Mouse (Mus musculus): ENCODE measurements at regions not wholly inside any gene's neighbourhood (a gene's known extent, or its start where the extent isn't known, plus 50 kb on each side); places are given as distances from the start of the nearest gene placed in this dataset.

DNA sequence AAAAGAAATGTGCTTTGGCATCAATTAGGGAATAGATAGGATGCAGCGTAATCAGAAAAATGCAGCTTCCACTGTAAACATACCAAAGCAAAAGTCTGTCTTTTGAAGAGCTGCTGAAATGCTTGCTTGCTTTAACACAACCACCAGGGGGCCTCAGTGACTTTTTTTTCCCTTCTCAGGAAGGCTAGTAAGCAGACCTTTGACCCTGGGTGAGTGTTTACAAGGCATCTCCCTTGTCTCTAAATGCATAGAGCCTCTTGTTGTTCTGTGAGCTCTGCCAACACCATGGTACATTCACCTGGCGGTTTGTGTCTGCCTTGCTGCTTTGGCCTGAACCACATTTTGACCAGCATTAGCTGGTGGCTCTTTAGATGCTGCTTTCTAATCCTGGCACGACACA lies 191.9 kb upstream of the C9orf72 start:
- WGBS, result 46% methylated on average over 3 of the region's 3 CpGs
- H3K4me2 ChIP-seq, result no peak overlapping the region
- no peak for ATAC-seq (ENCODE audit: extremely low read depth, insufficient number of reproducible peaks, low FRiP score, low TSS enrichment)

GRCm38 (mm10) chr4:35413488-35413887 lies 187.5 kb upstream of the C9orf72 start:
- no peak overlapping the region for H3K27ac ChIP-seq (replicated peaks)
- no peak overlapping the region for H3K4me2 ChIP-seq
- H3K27me3 ChIP-seq (replicated peaks), result no peaks in the 10 kb centered on the region
- H3K4me3 ChIP-seq, result no peak overlapping the region
- no peak for ATAC-seq (ENCODE audit: extremely low read depth, insufficient number of reproducible peaks, low FRiP score, low TSS enrichment)
- H3K9ac ChIP-seq, result no peak overlapping the region
- no peaks in the 10 kb centered on the region for H3K4me1 ChIP-seq
- WGBS, result 79% methylated on average over 3 of the region's 3 CpGs
- no peaks in the 10 kb centered on the region for H3K36me3 ChIP-seq
- no peaks in the 10 kb centered on the region for H3K9me3 ChIP-seq

More for the DNA sequence above, 191.9 kb upstream of the C9orf72 start:
- no peak overlapping the region for H3K27ac ChIP-seq (replicated peaks)
- H3K9ac ChIP-seq, result no peak overlapping the region
- no peaks in the 10 kb centered on the region for H3K9me3 ChIP-seq
- H3K27me3 ChIP-seq (replicated peaks), result no peaks in the 10 kb centered on the region
- no peak overlapping the region for H3K4me3 ChIP-seq
- no peaks in the 10 kb centered on the region for H3K36me3 ChIP-seq
- no peaks in the 10 kb centered on the region for H3K4me1 ChIP-seq

DNA sequence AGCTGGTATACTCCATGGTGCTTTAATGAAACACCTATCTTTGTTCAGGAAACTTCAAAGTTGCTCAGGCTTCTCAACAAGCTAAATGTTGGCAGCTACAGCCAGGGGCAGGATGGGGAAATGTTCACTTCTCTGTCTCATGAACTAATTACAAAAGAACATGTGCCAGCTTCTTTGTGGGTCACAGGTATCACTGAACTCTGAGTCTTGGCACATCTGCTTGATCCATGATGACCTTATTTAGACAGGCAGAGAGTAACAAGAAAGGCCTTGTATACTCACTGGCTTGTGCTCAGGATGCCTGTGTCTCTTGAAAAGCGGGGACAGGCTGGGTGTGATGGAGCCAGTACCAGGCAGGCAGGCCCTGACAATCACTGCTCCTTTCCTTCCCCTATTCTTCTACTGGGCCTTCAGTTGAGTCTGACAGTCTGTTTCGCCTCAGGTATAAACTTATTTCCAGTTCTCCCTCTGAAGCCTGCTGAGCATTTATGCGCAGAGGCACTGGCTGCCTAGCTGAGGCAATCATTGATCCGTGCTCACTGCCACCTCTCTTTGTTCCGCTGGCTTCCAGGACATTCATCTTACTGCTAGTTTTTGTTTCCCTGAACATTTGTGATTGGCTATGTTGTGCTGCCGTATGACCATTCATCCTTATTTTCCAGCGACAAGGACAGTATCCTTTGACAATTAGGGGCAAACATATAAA lies 179.5 kb upstream of the C9orf72 start:
- no peak overlapping the region for H3K9ac ChIP-seq
- no peaks in the 10 kb centered on the region for H3K36me3 ChIP-seq
- H3K4me3 ChIP-seq, result no peak overlapping the region
- H3K4me2 ChIP-seq, result no peak overlapping the region
- ATAC-seq (ENCODE audit: extremely low read depth, insufficient number of reproducible peaks, low FRiP score, low TSS enrichment), result no peak
- H3K9me3 ChIP-seq, result no peaks in the 10 kb centered on the region
- 79% methylated on average over 7 of the region's 7 CpGs for WGBS
- no peak overlapping the region for H3K27ac ChIP-seq (replicated peaks)
- no peaks in the 10 kb centered on the region for H3K4me1 ChIP-seq
- no peaks in the 10 kb centered on the region for H3K27me3 ChIP-seq (replicated peaks)

DNA sequence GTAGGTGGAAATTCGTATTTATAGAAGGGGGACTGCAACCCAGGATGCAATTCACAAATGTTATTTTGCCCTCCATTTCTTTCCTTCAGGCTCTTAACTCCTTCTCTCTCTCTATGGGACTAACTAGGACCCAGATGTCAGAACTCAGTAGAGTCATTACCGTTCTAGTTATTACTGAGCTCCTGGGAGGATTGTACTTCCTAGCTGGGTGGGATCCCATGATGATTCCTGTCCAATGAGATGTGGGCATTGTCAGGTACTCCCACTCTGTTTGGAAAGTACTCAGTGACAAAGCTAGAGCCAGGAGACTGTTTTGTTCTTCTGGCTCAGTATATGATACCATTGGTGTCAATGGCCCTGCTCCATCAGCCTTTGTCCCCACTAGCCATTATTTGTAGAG lies 178.1 kb upstream of the C9orf72 start:
- WGBS, result 74% methylated on average over 2 of the region's 2 CpGs
- Histone ChIP-seq H3K27ac (replicated peaks) (no peak overlapping the region), H3K4me3 (no peak overlapping the region), H3K4me1 (no peaks in the 10 kb centered on the region), H3K36me3 (no peaks in the 10 kb centered on the region), H3K27me3 (replicated peaks) (no peaks in the 10 kb centered on the region), H3K9ac (no peak overlapping the region), H3K4me2 (no peak overlapping the region), H3K9me3 (no peaks in the 10 kb centered on the region)
- no peak for ATAC-seq (ENCODE audit: extremely low read depth, insufficient number of reproducible peaks, low FRiP score, low TSS enrichment)

GRCm38 (mm10) chr4:35403594-35403993 lies 177.6 kb upstream of the C9orf72 start:
- Histone ChIP-seq H3K4me2 (no peak overlapping the region), H3K9ac (no peak overlapping the region), H3K27me3 (replicated peaks) (no peaks in the 10 kb centered on the region), H3K9me3 (no peaks in the 10 kb centered on the region), H3K4me1 (no peaks in the 10 kb centered on the region), H3K36me3 (no peaks in the 10 kb centered on the region), H3K4me3 (no peak overlapping the region), H3K27ac (replicated peaks) (no peak overlapping the region)
- WGBS, result 61% methylated on average over 6 of the region's 6 CpGs
- ATAC-seq (ENCODE audit: extremely low read depth, insufficient number of reproducible peaks, low FRiP score, low TSS enrichment), result no peak

GRCm38 (mm10) chr4:35402376-35403133 lies 176.6 kb upstream of the C9orf72 start:
- H3K4me3 ChIP-seq, result no peak overlapping the region
- 73% methylated on average over 9 of the region's 9 CpGs for WGBS

DNA sequence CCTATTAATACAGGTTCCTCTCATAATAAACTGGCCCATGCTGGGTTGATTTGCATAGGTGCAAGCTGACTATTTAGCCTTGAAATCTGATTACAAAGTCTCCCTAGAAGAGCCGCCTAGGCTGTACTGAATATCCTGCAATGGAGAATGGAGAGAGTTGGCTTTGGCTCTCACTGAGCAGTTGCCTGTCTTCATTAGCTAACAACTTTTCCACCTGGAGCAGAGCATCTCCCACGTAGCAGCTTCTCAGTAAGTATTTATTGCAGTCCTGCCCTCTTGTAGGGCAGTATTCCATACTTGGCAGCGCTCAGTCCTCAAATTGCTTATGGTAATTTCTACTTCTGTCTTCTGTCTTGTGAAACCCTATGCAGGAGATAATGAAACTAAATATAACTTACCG lies 175.8 kb upstream of the C9orf72 start:
- H3K4me1 ChIP-seq, result no peaks in the 10 kb centered on the region
- WGBS, result 64% methylated on average over 4 of the region's 4 CpGs
- H3K4me3 ChIP-seq, result no peak overlapping the region
- H3K27me3 ChIP-seq (replicated peaks), result no peaks in the 10 kb centered on the region
- H3K36me3 ChIP-seq, result no peaks in the 10 kb centered on the region
- H3K27ac ChIP-seq (replicated peaks), result no peak overlapping the region
- H3K9ac ChIP-seq, result no peak overlapping the region
- ATAC-seq (ENCODE audit: extremely low read depth, insufficient number of reproducible peaks, low FRiP score, low TSS enrichment), result no peak
- H3K9me3 ChIP-seq, result no peaks in the 10 kb centered on the region
- no peak overlapping the region for H3K4me2 ChIP-seq

More at GRCm38 (mm10) chr4:35402376-35403133, 176.6 kb upstream of the C9orf72 start:
- Histone ChIP-seq H3K4me2 (no peak overlapping the region), H3K36me3 (no peaks in the 10 kb centered on the region), H3K9ac (no peak overlapping the region), H3K4me1 (no peaks in the 10 kb centered on the region), H3K27ac (replicated peaks) (no peak overlapping the region), H3K27me3 (replicated peaks) (no peaks in the 10 kb centered on the region), H3K9me3 (no peaks in the 10 kb centered on the region)
- no peak for ATAC-seq (ENCODE audit: extremely low read depth, insufficient number of reproducible peaks, low FRiP score, low TSS enrichment)

GRCm38 (mm10) chr4:35400511-35400910 lies 174.5 kb upstream of the C9orf72 start:
- 76% methylated on average over 6 of the region's 6 CpGs for WGBS
- ATAC-seq (ENCODE audit: extremely low read depth, insufficient number of reproducible peaks, low FRiP score, low TSS enrichment), result no peak
- Histone ChIP-seq H3K27ac (replicated peaks) (no peak overlapping the region), H3K9ac (no peak overlapping the region), H3K4me3 (no peak overlapping the region), H3K27me3 (replicated peaks) (no peaks in the 10 kb centered on the region), H3K4me2 (no peak overlapping the region), H3K9me3 (no peaks in the 10 kb centered on the region), H3K36me3 (no peaks in the 10 kb centered on the region), H3K4me1 (no peaks in the 10 kb centered on the region)

GRCm38 (mm10) chr4:35395583-35395877 lies 169.6 kb upstream of the C9orf72 start:
- Histone ChIP-seq H3K4me1 (no peaks in the 10 kb centered on the region), H3K4me2 (no peak overlapping the region), H3K9me3 (no peaks in the 10 kb centered on the region), H3K4me3 (no peak overlapping the region), H3K27ac (replicated peaks) (no peak overlapping the region), H3K9ac (no peak overlapping the region), H3K36me3 (no peaks in the 10 kb centered on the region), H3K27me3 (replicated peaks) (no peaks in the 10 kb centered on the region)
- ATAC-seq (ENCODE audit: extremely low read depth, insufficient number of reproducible peaks, low FRiP score, low TSS enrichment), result no peak
- 83% methylated on average over 5 of the region's 5 CpGs for WGBS

- WGBS, result 69% methylated on average over 16 of the region's 16 CpGs
- no peaks in the 10 kb centered on the region for H3K27me3 ChIP-seq (replicated peaks)
- no peaks in the 10 kb centered on the region for H3K36me3 ChIP-seq
- no peak overlapping the region for H3K4me3 ChIP-seq
- no peak for ATAC-seq (ENCODE audit: extremely low read depth, insufficient number of reproducible peaks, low FRiP score, low TSS enrichment)
- no peak overlapping the region for H3K4me2 ChIP-seq
- no peak overlapping the region for H3K27ac ChIP-seq (replicated peaks)
- H3K4me1 ChIP-seq, result no peaks in the 10 kb centered on the region
- H3K9ac ChIP-seq, result no peak overlapping the region
- H3K9me3 ChIP-seq, result no peaks in the 10 kb centered on the region
Observed at GRCm38 (mm10) chr4:35394821-35395582, 169.0 kb upstream of the C9orf72 start.

- H3K4me1 ChIP-seq, result no peaks in the 10 kb centered on the region
- H3K27ac ChIP-seq (replicated peaks), result no peak overlapping the region
- WGBS, result 74% methylated on average over 4 of the region's 4 CpGs
- H3K9me3 ChIP-seq, result 0 out of 2 replicates have a peak, but pooled peaks cover 4% of the 10 kb centered on the region
- no peaks in the 10 kb centered on the region for H3K36me3 ChIP-seq
- no peak overlapping the region for H3K4me3 ChIP-seq
- no peak for ATAC-seq (ENCODE audit: extremely low read depth, insufficient number of reproducible peaks, low FRiP score, low TSS enrichment)
- no peak overlapping the region for H3K9ac ChIP-seq
- no peaks in the 10 kb centered on the region for H3K27me3 ChIP-seq (replicated peaks)
- no peak overlapping the region for H3K4me2 ChIP-seq
Observed at GRCm38 (mm10) chr4:35375791-35376190, 149.8 kb upstream of the C9orf72 start.
